ENCODE assay signal across 23 mouse cellular contexts in genomic region chr4:128028294-128028693, GRCm38 (mm10). TPM values are rescaled to one million over a fixed set of nuclear protein-coding genes. Genes with fewer than 3 reads are reported as not detected.
DNase-seq lines count a peak whose midpoint lies in the region; ATAC-seq and TF ChIP-seq lines count a peak whose summit lies in the region.
"Had no signal": no experiment of that assay in that cellular context is flagged by ENCODE, and none has a peak within 500 bp of the region (broad histone marks: within the 10 kb centered on the region; RNA-seq: fewer than 3 reads in every experiment).

No protein-coding gene starts in this region.

- no peak for TF ChIP-seq POLR2A in cortical plate, adult 2 months (IDR thresholded peaks at IDR 0.05; ENCODE audit: extremely low read depth, insufficient read depth, low read length)

- H3K4me3 ChIP-seq in cortical plate, adult 2 months (ENCODE audit: insufficient read depth, low read length) = no peak overlapping the region

- ATAC-seq in frontal cortex, adult (ENCODE audit: low TSS enrichment) = peak; percentile 73; the same call in 1 of the 2 replicates
- ATAC-seq: activated CD4-positive, CD25-positive, alpha-beta regulatory T cell, adult 4 months; CD4-positive, CD25-positive, alpha-beta regulatory T cell, adult 4 months; Patski had no signal

- H3K27ac ChIP-seq in cortical plate, adult 2 months (ENCODE audit: insufficient read depth, low read length) = peak overlapping the region; percentile 6; the same call in 1 of the 2 replicates

- H3K4me1 ChIP-seq in cortical plate, adult 2 months (ENCODE audit: control insufficient read depth, insufficient read depth, low read length) = peaks cover 14% of the 10 kb centered on the region

- no peak for TF ChIP-seq CTCF in cortical plate, adult 2 months (IDR thresholded peaks at IDR 0.05; ENCODE audit: extremely low read depth, insufficient read depth, low read length)

- DNase-seq in frontal cortex, postnatal 25 days (ENCODE audit: low spot score in 2 of 2) = no peak
- DNase-seq in brain, adult 2 months (ENCODE audit: low read depth, low spot score) = peak; percentile 53
- DNase-seq in telencephalon, adult 2 months (ENCODE audit: low read depth, low spot score) = peak; percentile 29
- no peak for DNase-seq in ovary, postnatal 10 days (ENCODE audit: low spot score)
- no peak for DNase-seq in liver
- no peak for DNase-seq in cerebellum, adult 18-20 months
- DNase-seq: adrenal gland, adult 2 months; adrenal gland, adult 8-10 months; adrenal gland, postnatal 10 days; adrenal gland, postnatal 14 days; adrenal gland, postnatal 25 days; adrenal gland, postnatal 36 days; B cell, adult 2 months; cerebellum, adult 11 months; cerebellum, adult 11-12 months; cerebellum, adult 2 months had no signal

RNA-seq across cellular contexts. Expression of gene Csmd2, which starts 40.6 kb away (rescaled TPM):
- 29.3 and 37.1 TPM in 2 replicates for polyA plus RNA-seq in cortical plate, adult 2 months (2012; rRNA removed)
- polyA plus RNA-seq: C2C12; CD4-positive, CD25-positive, alpha-beta regulatory T cell, adult 4 months; G1E had no signal

RNA-seq across cellular contexts. Expression of gene CK137956, which starts 57.5 kb away (rescaled TPM):
- polyA plus RNA-seq in cortical plate, adult 2 months (2012; rRNA removed) = 1.7 and 1.9 TPM in 2 replicates
- polyA plus RNA-seq: activated CD4-positive, CD25-positive, alpha-beta regulatory T cell, adult 4 months; adrenal gland, adult 2 months; C2C12; CD4-positive, CD25-positive, alpha-beta regulatory T cell, adult 4 months; G1E; Patski had no signal

Comparison
In these comparisons a context has a peak if more than half of its experiments do, and no peak if none do; other contexts are left out.
1. DNase-seq: peak in brain, adult 2 months (single experiment) and telencephalon, adult 2 months (single experiment); none in frontal cortex, postnatal 25 days (0 of 2), ovary, postnatal 10 days (single experiment), liver (single experiment) and cerebellum, adult 18-20 months (0 of 2).